In the genomic region with DNA sequence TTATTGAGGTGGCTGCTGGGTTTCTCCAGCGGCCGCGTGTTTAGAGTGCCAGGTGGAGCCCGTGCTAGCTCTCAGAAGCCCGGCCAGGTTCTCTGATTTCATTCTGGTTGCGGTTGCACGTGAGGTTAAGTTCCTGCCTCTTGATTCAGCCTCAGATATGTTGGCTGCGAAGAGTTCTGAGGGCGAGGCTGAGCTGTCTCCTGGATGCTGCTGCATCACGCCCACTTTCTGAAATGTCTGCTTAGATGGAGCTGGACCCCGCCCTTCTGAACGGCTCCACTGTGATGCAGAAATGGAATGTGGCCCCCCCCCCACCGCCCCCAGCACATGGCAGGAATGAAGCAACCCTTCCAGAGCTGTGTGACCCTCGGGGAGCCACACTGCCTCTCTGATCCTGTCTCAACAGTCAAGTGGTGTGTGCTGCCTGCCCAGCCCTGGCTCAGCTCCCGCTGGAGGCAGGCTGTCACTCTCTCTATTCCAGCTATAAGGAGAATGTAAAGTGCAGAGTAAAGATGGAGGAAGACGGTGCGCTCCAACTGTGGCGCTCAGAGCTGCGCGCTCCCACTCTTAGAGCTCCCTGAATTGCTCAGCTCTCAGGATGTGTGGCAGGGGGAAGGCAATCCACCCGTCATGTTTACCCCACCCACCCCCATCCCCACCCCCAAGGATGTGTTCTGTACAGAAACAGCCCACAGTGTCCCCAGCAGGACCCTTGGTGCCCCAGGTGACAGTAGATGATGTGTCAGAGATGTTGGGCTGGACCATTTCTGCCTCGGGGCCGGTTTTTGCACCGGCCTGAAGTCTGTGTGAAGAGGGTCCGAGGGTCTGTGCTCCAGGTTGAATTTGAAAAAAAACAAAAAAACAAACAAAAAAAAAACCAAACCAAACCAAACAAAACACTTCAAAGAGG, we compare ENCODE assay signal across 9 mouse cellular contexts. TPM values are rescaled to one million over a fixed set of nuclear protein-coding genes. Genes with fewer than 3 reads are reported as not detected.
DNase-seq lines count a peak whose midpoint lies in the region; ATAC-seq and TF ChIP-seq lines count a peak whose summit lies in the region.
"Had no signal": no experiment of that assay in that cellular context is flagged by ENCODE, and none has a peak within 500 bp of the region (broad histone marks: within the 10 kb centered on the region; RNA-seq: fewer than 3 reads in every experiment).

No protein-coding gene starts in this region.

- TF ChIP-seq POLR2A in cerebellum, adult 2 months (IDR thresholded peaks at IDR 0.05; ENCODE audit: borderline replicate concordance, insufficient read depth, low read length), result no peak

- intact Hi-C loops in heart, postnatal 25 days (cut with DNase I), result no loop called here
- intact Hi-C loops in gastrocnemius, postnatal 36 days (cut with DNase I), result no loop called here
- intact Hi-C loops in heart, postnatal 14 days (cut with DNase I), result no loop called here

- peak overlapping the region; percentile 30 for H3K4me2 ChIP-seq in heart, postnatal 0 days (ENCODE audit: low read depth, low read length)

- H3K36me3 ChIP-seq in heart, postnatal 0 days (replicated peaks; ENCODE audit: control insufficient read depth, insufficient read depth, low read length), result no peaks in the 10 kb centered on the region

- no peak for ATAC-seq in heart, postnatal 0 days (ENCODE audit: insufficient read depth, low read depth)

- H3K4me3 ChIP-seq in heart, postnatal 0 days (ENCODE audit: low read depth, low read length), result no peak overlapping the region
- no peak overlapping the region for H3K4me3 ChIP-seq in cerebellum, adult 2 months (replicated peaks; ENCODE audit: insufficient read depth, low read depth, low read length)

- H3K27me3 ChIP-seq in heart, postnatal 0 days (ENCODE audit: control insufficient read depth, insufficient read depth, low read length), result no peaks in the 10 kb centered on the region
- H3K27me3 ChIP-seq in cerebellum, adult 2 months (ENCODE audit: control insufficient read depth, insufficient read depth, low read length), result no peaks in the 10 kb centered on the region

- TF ChIP-seq EP300 in heart, postnatal 0 days (IDR thresholded peaks at IDR 0.05; ENCODE audit: low read depth), result no peak

- no peak overlapping the region for H3K27ac ChIP-seq in heart, postnatal 0 days (ENCODE audit: low read depth)
- peak overlapping the region; percentile 35 for H3K27ac ChIP-seq in cerebellum, adult 2 months (ENCODE audit: insufficient read depth, low read length)
- H3K27ac ChIP-seq: macrophage had no signal

- DNase-seq in heart, postnatal 0 days (ENCODE audit: low spot score), result no peak
- no peak for DNase-seq in heart, postnatal 25 days (ENCODE audit: low spot score)
- DNase-seq in CD4-positive helper T cell, adult 2 months (ENCODE audit: low read depth, low spot score), result peak; percentile 86
- DNase-seq in cerebellum, adult 2 months, result peak; percentile 56 to 57
- peak; percentile 82 for DNase-seq in induced T-regulatory cell, adult 2 months (ENCODE audit: low read depth)
- peak; percentile 81 for DNase-seq in thymus, postnatal 14 days
- no peak for DNase-seq in gastrocnemius, postnatal 36 days
- DNase-seq in heart, postnatal 14 days, result no peak

- 38% methylated on average over 25 of the region's 25 CpGs for WGBS in heart, postnatal 0 days
- WGBS in cerebellum, adult 2 months, result 22% methylated on average over 25 of the region's 25 CpGs

- H3K9me3 ChIP-seq in heart, postnatal 0 days (replicated peaks; ENCODE audit: control insufficient read depth, low read length), result peaks cover 5% of the 10 kb centered on the region; the same call in 1 of the 2 replicates

- TF ChIP-seq CTCF in heart, postnatal 0 days (IDR thresholded peaks at IDR 0.05; ENCODE audit: low read depth), result no peak
- TF ChIP-seq CTCF in cerebellum, adult 2 months (IDR thresholded peaks at IDR 0.05; ENCODE audit: borderline replicate concordance, insufficient read depth, low read depth, low read length), result no peak

- 0 out of 2 replicates have a peak, but pooled peaks cover 2% of the 10 kb centered on the region for H3K4me1 ChIP-seq in heart, postnatal 0 days (ENCODE audit: control insufficient read depth, insufficient read depth)
- H3K4me1 ChIP-seq in cerebellum, adult 2 months (ENCODE audit: control insufficient read depth, insufficient read depth, low read length), result peaks cover 50% of the 10 kb centered on the region

- H3K9ac ChIP-seq in heart, postnatal 0 days (replicated peaks; ENCODE audit: low read depth, low read length), result no peak overlapping the region

RNA-seq across cellular contexts. Expression of gene Tesc, which starts 9.6 kb away (rescaled TPM):
- total RNA-seq in heart, postnatal 0 days (2014; rRNA removed; ENCODE audit: low replicate concordance), result 17.6 and 19.6 TPM in 2 replicates
- polyA plus RNA-seq in heart, postnatal 0 days (2015; fragmentation: Nextera tagmentation; extraction: Ambion mirVana), result 19.0 and 20.7 TPM in 2 replicates
- total RNA-seq in heart, postnatal 25 days (2021), result 100 to 1,000 TPM; 192 to 217 TPM
- polyA plus RNA-seq in cerebellum, adult 2 months (2012; rRNA removed), result 95.4 and 102 TPM in 2 replicates
- under 1 TPM; 0.44 to 0.71 TPM for total RNA-seq in gastrocnemius, postnatal 36 days (2021)
- 100 to 1,000 TPM; 164 to 168 TPM for total RNA-seq in heart, postnatal 14 days (2021)
- polyA plus RNA-seq: macrophage had no signal

Comparison
In these comparisons a context has a peak if more than half of its experiments do, and no peak if none do; other contexts are left out.
1. DNase-seq: peak in CD4-positive helper T cell, adult 2 months (single experiment), cerebellum, adult 2 months (2 of 2), induced T-regulatory cell, adult 2 months (single experiment) and thymus, postnatal 14 days (single experiment); none in heart, postnatal 0 days (single experiment), heart, postnatal 25 days (single experiment), gastrocnemius, postnatal 36 days (0 of 2) and heart, postnatal 14 days (0 of 2).
2. RNA of gene Tesc, which starts 9.6 kb away (total RNA-seq): 192 to 217 TPM in heart, postnatal 25 days, 164 to 168 TPM in heart, postnatal 14 days and 17.6 to 19.6 TPM in heart, postnatal 0 days; 0.44 to 0.71 TPM in gastrocnemius, postnatal 36 days; every median in the first group is over 10 times any median in the second.